Mouse (Mus musculus) neural tube, postnatal 0 days (tissue): ENCODE results near the gene Rhbdl3. TPM values are rescaled to one million over a fixed set of nuclear protein-coding genes. Genes with fewer than 3 reads are reported as not detected.

Experiments used
- polyA plus RNA-seq: library from polyadenylated mRNA; unstranded; fragments of >200 nt; fragmentation: Nextera tagmentation; extraction: Ambion mirVana; gene quantifications from 2 replicates; pipeline ENCODE4 v1.2.1, GENCODE M21; 2015

Rhbdl3 gene
- 5.1 and 5.7 TPM in 2 replicates for polyA plus RNA-seq

DNA sequence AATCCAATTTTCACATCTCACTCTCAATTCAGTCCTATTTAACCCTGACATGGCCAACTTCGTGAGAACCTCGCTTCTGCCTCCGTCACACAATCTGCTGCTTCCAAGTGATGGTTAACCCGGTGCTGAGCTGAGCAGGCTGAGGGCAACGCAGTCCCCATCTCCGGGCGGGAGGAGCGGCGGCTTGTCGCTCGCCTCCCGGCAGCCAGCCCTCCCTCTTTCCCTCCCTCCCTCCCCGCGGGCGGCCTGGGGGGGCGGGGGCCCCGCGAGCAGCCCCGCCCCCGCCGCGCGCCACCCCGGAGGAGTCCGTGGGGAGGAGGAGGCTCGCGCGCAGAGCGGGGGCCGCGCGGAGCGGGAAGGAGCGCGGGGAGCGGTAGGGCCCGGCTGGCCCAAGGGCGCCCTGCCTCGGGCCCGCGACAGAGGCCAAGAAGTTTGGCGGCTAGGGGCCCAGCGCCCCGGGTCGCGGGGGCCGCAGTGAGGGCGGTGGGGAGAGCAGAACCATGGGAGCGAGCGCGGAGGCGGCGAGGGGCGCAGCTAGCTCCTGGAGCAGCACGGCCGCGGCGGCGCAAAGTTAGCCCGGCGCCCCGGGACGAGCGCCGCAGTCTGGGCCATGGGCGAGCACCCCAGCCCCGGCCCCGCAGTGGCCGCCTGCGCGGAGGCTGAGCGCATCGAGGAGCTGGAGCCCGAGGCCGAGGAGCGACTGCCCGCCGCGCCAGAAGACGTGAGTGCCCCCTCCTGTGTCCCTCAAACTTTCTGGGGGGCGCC is at the start of gene Rhbdl3:
Rhbdl3 (plus strand) TSS at position 362 of the 765 bp plus-strand sequence.

DNA sequence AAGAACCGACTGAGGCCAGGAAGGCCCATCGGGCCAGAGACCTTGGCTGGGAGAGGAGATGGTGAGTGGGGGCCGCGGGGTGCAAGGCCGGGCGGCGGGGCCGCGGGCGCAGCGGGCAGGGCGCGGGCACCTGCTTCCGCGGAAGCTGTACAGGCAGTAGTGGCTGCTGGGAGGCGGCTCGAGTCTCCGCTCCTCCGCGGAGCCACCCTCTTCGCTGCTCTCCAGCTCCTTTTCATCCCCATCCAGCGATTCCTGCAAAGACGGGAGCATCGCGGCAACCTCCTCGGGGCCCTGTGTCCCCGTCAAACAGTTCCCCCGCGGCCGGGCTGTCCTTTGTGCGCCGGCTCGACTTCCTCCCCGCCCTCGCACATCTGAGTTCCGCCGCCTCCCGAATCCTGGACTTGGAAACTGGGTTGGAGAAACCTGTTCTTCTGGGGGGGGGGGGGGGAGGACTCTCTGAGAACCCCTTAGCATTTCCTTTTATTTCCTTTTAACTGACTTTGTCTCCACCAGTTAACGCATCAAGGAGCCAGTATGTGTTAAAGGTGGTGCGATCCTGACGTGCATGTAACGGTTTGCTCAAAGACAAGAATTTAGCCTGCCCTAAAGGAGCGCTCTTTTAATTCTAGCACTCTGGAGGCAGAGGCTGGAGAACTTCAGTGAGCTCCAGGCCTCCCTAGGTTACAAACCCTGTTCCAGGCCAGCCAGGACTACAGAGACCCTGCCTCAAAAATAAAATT is 77.2 kb downstream of the Rhbdl3 start, which contains the start of gene 5730455P16Rik:
5730455P16Rik (minus strand) TSS at position 323 of the 740 bp plus-strand sequence.

DNA sequence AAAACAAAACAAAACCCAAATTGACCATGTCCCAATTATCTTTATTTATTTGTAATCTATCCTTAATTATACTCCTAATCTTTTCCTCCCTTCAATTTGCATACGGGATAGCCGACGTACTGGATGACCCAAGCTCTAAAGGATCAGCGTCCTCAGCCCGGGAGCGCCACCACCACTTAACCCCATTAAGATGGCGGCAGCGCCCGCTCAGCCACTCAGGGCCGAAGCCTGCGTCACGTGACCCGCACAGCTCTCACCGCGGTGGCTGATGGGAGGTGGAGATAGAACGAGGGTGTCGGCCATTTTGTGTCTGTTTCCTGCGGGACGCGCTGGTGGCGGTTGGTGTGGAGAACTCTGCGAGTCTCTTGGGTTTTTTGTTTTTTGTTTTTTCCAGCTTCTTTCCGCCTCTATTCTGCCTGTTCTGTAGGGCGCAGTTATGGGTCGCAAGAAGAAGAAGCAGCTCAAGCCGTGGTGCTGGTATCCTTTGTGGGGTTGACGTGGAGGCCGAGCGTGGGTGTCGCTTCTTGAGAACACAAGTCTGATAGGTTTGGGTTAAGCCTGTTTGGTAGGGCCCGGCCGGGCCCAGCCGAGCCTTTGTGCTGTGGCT is 82.4 kb downstream of the Rhbdl3 start, which contains the start of gene Zfp207:
Zfp207 (plus strand) TSS at position 261 of the 607 bp plus-strand sequence.

Other genes with a start within 250 kb of the Rhbdl3 start
- 12.7 and 15.5 TPM in 2 replicates for gene Crlf3, start 219.9 kb upstream of the Rhbdl3 start, polyA plus RNA-seq
- 3.3 and 3.8 TPM in 2 replicates for gene Atad5, start 211.5 kb upstream of the Rhbdl3 start, polyA plus RNA-seq
- gene Tefm, start 158.7 kb upstream of the Rhbdl3 start, polyA plus RNA-seq: 20.3 and 24.4 TPM in 2 replicates
- gene Adap2, start 146.8 kb upstream of the Rhbdl3 start, polyA plus RNA-seq: 4.7 and 5.0 TPM in 2 replicates
- 3.7 and 5.3 TPM in 2 replicates for gene Rnf135, start 117.1 kb upstream of the Rhbdl3 start, polyA plus RNA-seq
- 59.0 and 64.0 TPM in 2 replicates for gene Rhot1, start 91.9 kb upstream of the Rhbdl3 start, polyA plus RNA-seq
- 42.0 and 42.7 TPM in 2 replicates for gene 5730455P16Rik, start 77.1 kb downstream of the Rhbdl3 start, polyA plus RNA-seq
- 128 and 129 TPM in 2 replicates for gene Zfp207, start 82.4 kb downstream of the Rhbdl3 start, polyA plus RNA-seq
- 237 and 241 TPM in 2 replicates for gene Psmd11, start 127.7 kb downstream of the Rhbdl3 start, polyA plus RNA-seq
- gene Cdk5r1, start 176.1 kb downstream of the Rhbdl3 start, polyA plus RNA-seq: 68.7 and 69.3 TPM in 2 replicates